Mouse (Mus musculus) neutrophil, adult 5-6 weeks (primary cell): ENCODE data around the gene Dock10. TPM values are rescaled to one million over a fixed set of nuclear protein-coding genes. Genes with fewer than 3 reads are reported as not detected.

Source experiments
- ATAC-seq: fragments of 151-379, 151-347 bp; 2 replicates; pipeline ENCODE4 v1.8.0; 2017; ENCODE audit warnings: mild to moderate bottlenecking, moderate TSS enrichment; ENCODE audit not compliant: insufficient number of reproducible peaks, poor library complexity, low FRiP score, severe bottlenecking; ENCODE audit errors: extremely low read depth
- total RNA-seq: library from RNA; stranded (forward); fragments of 200-1000 nt; gene quantifications from 2 replicates; pipeline ENCODE4 v1.2.3, GENCODE M21; 2017

Dock10 gene
- total RNA-seq, 1 experiment from 2014 or later, result 186 TPM

DNA sequence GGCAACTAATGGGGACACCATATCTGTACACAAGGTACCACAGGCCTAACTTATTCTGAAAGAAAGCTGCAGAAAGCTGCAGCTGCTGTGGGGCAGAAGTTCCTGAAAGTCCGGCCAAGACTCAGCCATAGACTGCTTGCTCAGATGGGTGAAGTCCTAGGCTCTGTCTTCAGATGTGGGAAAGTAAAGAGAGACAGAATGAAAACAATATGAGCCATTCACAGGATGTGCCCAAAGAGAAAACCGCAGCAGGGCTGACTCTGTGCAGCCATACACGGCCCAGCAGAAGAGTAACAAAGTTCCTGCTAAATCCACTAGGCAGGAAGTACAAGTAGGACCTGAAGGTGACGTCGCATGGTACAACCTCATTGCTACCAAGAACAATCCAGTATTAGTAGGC, 27.7 kb downstream of the Dock10 start:
- ATAC-seq, result peak; percentile 7; the same call in 1 of the 2 replicates

GRCm38 (mm10) chr1:80730174-80730573, 28.2 kb downstream of the Dock10 start:
- no peak for ATAC-seq

DNA sequence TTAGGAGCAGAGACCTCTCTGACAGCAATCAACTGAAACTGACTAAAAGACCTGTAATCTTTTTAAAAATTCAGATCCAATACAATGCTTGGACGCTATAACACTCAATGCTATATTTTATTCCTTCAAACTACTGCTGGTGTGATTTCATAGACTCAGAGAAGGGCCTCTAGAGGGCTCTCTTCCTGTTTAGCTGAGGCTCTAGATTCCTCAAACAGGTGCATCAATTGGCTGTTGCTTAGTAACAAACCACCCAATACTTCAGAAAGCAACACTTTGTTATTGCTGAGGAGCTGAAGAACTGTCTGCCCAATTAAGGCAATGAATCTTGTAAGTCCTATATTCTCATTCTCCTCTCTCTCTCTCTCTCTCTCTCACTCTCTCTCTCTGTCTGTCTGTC, 30.1 kb downstream of the Dock10 start:
- ATAC-seq, result peak; percentile 83

- no peak for ATAC-seq
Observed at GRCm38 (mm10) chr1:80727403-80727802, 30.9 kb downstream of the Dock10 start.

GRCm38 (mm10) chr1:80722647-80723046, 35.7 kb downstream of the Dock10 start:
- ATAC-seq, result peak; percentile 91

- no peak for ATAC-seq
Observed at GRCm38 (mm10) chr1:80722001-80722400, 36.3 kb downstream of the Dock10 start.

DNA sequence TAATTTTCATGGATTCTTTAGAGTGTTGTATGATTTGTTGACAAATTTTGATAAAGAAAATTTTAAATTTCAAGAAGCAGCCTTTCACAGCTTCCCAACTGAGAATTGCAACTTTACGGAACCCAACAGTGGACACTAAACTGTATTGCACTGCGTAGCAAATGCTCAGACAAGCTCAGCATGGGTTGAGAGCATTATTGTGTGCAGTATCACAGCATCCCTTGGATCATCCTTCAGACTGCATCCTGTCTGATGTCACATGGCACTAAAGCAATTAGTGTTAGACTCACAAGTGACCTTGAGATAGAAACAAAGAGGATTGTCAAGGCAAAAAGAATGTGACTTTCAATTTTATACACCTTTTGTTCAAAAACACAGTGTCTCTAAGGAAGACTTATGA, 37.1 kb downstream of the Dock10 start:
- ATAC-seq, result no peak

DNA sequence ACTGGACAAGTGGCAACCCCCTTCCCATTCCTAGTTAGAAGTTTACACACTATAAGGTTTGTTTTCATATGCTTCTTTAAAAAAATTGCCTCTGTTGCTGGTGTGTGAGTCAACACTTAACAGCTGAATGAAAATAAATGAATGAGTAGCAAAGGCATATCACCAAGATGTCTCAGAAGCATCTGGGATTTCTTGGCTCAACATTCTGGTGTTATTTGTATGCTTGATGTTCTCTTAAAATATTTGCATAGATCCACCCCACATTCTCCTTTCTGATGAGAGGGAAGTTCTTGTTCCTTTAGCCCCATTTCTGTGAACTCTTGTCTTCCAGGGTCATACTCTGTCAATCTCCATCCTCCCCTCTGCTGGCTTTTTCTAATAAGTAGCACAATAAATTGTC, 38.2 kb downstream of the Dock10 start:
- no peak for ATAC-seq

- ATAC-seq, result no peak
Observed at GRCm38 (mm10) chr1:80719436-80719835, 38.9 kb downstream of the Dock10 start.

DNA sequence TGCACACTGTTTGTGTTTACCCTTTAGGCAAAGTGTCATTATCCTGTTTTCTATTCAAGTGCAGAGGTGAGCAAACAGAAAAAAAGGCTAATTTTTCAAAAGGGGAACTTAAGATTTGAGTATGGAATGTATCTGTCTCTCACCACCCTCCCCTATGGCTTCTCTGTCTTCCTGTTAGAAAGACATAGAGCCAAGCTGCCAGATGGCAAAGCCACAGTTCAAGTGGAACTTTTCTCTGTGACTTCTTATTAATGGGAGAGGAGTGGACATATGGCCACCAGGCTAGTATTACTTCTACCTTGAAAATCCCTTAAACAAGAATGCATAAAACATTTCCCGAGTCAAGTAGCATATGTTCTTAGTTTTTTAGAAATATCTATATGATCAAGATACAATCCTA, 39.7 kb downstream of the Dock10 start:
- no peak for ATAC-seq

DNA sequence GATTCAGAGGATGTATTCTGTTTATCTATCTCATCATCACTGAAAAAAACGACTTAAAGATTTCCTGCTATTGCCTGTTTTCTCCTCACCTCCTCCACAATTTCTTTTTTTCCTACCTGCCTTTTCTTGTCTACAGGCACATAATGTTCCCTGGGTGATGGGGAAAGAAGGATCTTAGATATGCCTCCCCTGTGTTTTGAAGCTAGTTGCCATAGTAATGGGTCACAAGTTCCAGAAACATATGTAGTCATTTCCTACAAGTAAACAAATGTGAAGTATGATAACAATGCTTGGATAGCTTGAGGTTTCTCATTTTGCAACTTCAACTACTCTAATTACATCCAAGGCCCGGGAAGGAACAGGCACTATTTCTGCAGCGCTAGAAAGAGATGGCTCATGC, 42.4 kb downstream of the Dock10 start:
- ATAC-seq, result no peak

GRCm38 (mm10) chr1:80713920-80714319, 44.4 kb downstream of the Dock10 start:
- peak; percentile 57; the same call in 1 of the 2 replicates for ATAC-seq

- ATAC-seq, result no peak
Observed at GRCm38 (mm10) chr1:80710607-80711261, 47.6 kb downstream of the Dock10 start.

- ATAC-seq, result no peak
Observed at GRCm38 (mm10) chr1:80710097-80710541, 48.2 kb downstream of the Dock10 start.

- ATAC-seq, result no peak
Observed at GRCm38 (mm10) chr1:80709299-80709698, 49.0 kb downstream of the Dock10 start.

DNA sequence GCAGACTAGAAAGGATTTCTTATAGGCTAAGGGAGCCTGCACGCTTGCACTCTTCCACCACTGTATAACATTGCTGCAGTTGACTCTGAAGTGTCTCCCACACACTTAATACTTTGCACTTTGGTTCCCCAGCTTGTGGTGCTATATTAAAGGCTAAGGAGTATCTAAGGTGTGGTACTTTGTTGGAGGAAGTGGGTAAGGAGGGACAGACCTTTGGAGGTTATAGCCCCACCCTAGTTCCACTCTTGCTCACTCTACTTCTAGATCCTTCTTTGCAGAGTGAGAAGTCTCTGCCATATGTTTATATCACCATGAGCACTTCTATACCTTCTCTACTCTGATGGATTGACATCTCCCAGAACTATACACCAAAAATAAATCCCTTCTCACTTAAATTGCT, 55.0 kb downstream of the Dock10 start:
- peak; percentile 41; the same call in 1 of the 2 replicates for ATAC-seq

- ATAC-seq, result no peak
Observed at GRCm38 (mm10) chr1:80676004-80676673, 82.2 kb downstream of the Dock10 start.

DNA sequence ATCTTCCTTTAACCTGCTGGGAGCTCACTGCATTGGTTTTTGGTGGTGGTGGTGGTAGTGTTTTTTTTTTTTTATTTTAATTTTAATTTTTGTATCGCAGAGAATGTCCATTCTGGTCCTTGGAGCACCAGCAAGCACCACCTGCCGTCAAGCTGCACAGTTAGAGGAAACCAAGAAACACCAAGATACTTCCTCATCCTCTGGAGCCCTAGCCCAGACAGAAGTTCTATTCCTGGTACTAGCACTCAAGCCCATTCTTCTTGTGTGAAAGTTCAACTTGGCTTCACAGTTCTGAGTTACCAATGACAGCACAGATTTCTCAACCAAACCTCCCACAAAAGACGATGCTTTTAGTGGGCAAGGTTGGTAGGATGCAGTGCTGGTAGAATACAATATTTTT, 86.6 kb downstream of the Dock10 start:
- ATAC-seq, result peak; percentile 45; the same call in 1 of the 2 replicates

DNA sequence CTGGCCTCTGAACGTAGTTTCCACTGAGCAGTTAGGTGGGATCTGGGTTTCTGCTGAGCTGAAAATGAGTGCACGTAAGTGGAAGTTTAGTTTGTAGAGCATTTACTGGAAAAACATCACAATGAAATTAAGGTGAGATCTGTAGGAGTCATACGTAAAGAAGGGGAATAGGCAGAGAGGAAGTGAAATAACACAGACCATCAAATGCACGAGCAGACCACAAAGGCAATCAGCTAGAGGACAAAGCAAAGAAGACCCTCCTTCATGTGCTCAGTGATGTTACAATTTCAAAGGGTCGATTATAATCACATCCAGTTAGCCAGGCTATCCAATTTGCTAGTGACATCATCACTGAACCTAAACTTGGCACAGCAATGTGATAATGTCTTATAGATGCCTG, 87.3 kb downstream of the Dock10 start:
- ATAC-seq, result no peak

DNA sequence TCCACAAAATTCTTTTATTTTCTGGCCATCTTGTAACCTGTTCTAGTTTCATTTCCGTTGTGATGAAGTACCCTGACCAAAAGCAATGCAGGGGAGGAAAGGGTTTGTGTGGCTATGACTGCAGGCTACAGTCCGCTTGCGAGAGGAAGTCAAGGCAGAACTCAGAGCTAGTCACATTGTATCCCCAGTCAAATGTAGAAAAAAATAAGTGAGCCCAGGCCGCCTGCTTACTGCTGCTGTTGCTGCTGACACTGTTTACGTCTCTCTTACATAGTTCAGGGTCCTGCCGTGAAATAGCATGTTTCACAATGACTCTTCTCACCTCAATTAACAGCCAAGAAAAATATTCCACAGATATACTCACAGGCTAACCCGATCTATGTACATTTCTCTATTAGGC, 87.9 kb downstream of the Dock10 start:
- peak; percentile 59 for ATAC-seq
